Comparison of ENCODE assay signal across 8 mouse cellular contexts in the genomic region with DNA sequence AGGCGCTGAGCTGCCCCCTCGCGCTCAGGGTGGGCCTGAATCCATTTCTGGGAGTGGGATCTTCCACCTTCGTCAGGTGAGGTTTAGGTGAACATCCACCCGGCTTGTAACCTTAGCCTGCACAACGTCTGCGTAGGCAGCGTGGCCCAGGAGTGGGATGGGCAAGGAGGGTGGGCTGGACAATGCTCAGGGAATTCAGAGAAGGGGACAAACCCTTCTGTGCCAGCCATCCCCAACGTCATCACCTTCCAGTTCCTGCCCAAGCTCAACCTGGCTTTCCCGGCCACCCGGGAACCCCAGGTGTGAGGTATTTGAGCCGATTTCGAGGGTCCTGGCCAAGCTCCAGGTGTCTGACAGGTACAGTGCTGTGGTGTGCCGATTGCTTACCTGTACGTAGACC. TPM values are rescaled to one million over a fixed set of nuclear protein-coding genes. Genes with fewer than 3 reads are reported as not detected.
DNase-seq lines count a peak whose midpoint lies in the region; ATAC-seq lines count a peak whose summit lies in the region.

No protein-coding gene starts in this region.

- WGBS in neural tube, embryonic 11.5 days = 11% methylated on average over 15 of the region's 15 CpGs
- 12% methylated on average over 15 of the region's 15 CpGs for WGBS in hindbrain, embryonic 14.5 days
- 11% methylated on average over 15 of the region's 15 CpGs for WGBS in midbrain, embryonic 15.5 days

- ATAC-seq in cerebellum, adult (ENCODE audit: insufficient number of reproducible peaks, low FRiP score, low TSS enrichment) = peak; percentile 15; the same call in 1 of the 2 replicates
- peak; percentile 31 for ATAC-seq in neural tube, embryonic 11.5 days (ENCODE audit: insufficient read depth, low FRiP score, low TSS enrichment)
- ATAC-seq in hindbrain, embryonic 14.5 days (ENCODE audit: low FRiP score) = peak; percentile 31
- ATAC-seq in midbrain, embryonic 15.5 days (replicated peaks) = peak; percentile 51

- H3K4me3 ChIP-seq in neural tube, embryonic 11.5 days (ENCODE audit: low read depth, low read length) = peak overlapping the region; percentile 69
- peak overlapping the region; percentile 91 for H3K4me3 ChIP-seq in hindbrain, embryonic 14.5 days (replicated peaks; ENCODE audit: low read length)
- peak overlapping the region; percentile 77 for H3K4me3 ChIP-seq in midbrain, embryonic 15.5 days

- H3K4me1 ChIP-seq in neural tube, embryonic 11.5 days (ENCODE audit: control insufficient read depth, insufficient read depth, low read length) = peaks cover 12% of the 10 kb centered on the region
- H3K4me1 ChIP-seq in hindbrain, embryonic 14.5 days (replicated peaks; ENCODE audit: control insufficient read depth, insufficient read depth, low read length) = peaks cover 22% of the 10 kb centered on the region
- peaks cover 17% of the 10 kb centered on the region for H3K4me1 ChIP-seq in midbrain, embryonic 15.5 days

- peaks cover 28% of the 10 kb centered on the region for H3K36me3 ChIP-seq in neural tube, embryonic 11.5 days (ENCODE audit: control insufficient read depth, insufficient read depth, low read length)
- H3K36me3 ChIP-seq in hindbrain, embryonic 14.5 days (replicated peaks; ENCODE audit: control insufficient read depth, insufficient read depth) = peaks cover 42% of the 10 kb centered on the region
- H3K36me3 ChIP-seq in midbrain, embryonic 15.5 days (replicated peaks) = peaks cover 38% of the 10 kb centered on the region

- no peaks in the 10 kb centered on the region for H3K9me3 ChIP-seq in neural tube, embryonic 11.5 days (ENCODE audit: control insufficient read depth, low read length)
- H3K9me3 ChIP-seq in hindbrain, embryonic 14.5 days (ENCODE audit: control insufficient read depth, low read length) = no peaks in the 10 kb centered on the region
- no peaks in the 10 kb centered on the region for H3K9me3 ChIP-seq in midbrain, embryonic 15.5 days

- H3K9ac ChIP-seq in neural tube, embryonic 11.5 days (ENCODE audit: low read length) = peak overlapping the region; percentile 85
- peak overlapping the region; percentile 92 for H3K9ac ChIP-seq in hindbrain, embryonic 14.5 days
- H3K9ac ChIP-seq in midbrain, embryonic 15.5 days = peak overlapping the region; percentile 80

- no peak for DNase-seq in cerebellum, postnatal 4 days (ENCODE audit: low spot score in 2 of 2)
- DNase-seq in neural tube, embryonic 11.5 days (ENCODE audit: low spot score) = no peak
- DNase-seq in neural tube, embryonic 10.5 days (ENCODE audit: extremely low spot score, low spot score) = no peak
- DNase-seq in hindbrain, embryonic 14.5 days (ENCODE audit: low spot score) = no peak
- DNase-seq in adrenal gland, postnatal 25 days = no peak
- no peak for DNase-seq in frontal cortex, postnatal 36 days (ENCODE audit: low spot score in 2 of 2)

- H3K4me2 ChIP-seq in neural tube, embryonic 11.5 days (ENCODE audit: low read depth) = peak overlapping the region; percentile 89
- H3K4me2 ChIP-seq in hindbrain, embryonic 14.5 days (replicated peaks) = peak overlapping the region; percentile 86
- peak overlapping the region; percentile 87 for H3K4me2 ChIP-seq in midbrain, embryonic 15.5 days

- H3K27ac ChIP-seq in neural tube, embryonic 11.5 days (ENCODE audit: low read depth, low read length) = peak overlapping the region; percentile 58
- peak overlapping the region; percentile 83 for H3K27ac ChIP-seq in hindbrain, embryonic 14.5 days
- H3K27ac ChIP-seq in midbrain, embryonic 15.5 days = peak overlapping the region; percentile 87

- H3K27me3 ChIP-seq in neural tube, embryonic 11.5 days (ENCODE audit: control insufficient read depth, insufficient read depth, low read length) = no peaks in the 10 kb centered on the region
- H3K27me3 ChIP-seq in hindbrain, embryonic 14.5 days (ENCODE audit: control insufficient read depth, insufficient read depth, low read length) = no peaks in the 10 kb centered on the region
- no peaks in the 10 kb centered on the region for H3K27me3 ChIP-seq in midbrain, embryonic 15.5 days (replicated peaks)

RNA-seq across cellular contexts. Expression of gene Hyou1, which starts 0.6 kb away (rescaled TPM):
- 36.7 and 38.8 TPM in 2 replicates for polyA plus RNA-seq in neural tube, embryonic 11.5 days (2014; fragmentation: Nextera tagmentation; extraction: Ambion mirVana)
- 25.0 and 27.8 TPM in 2 replicates for polyA plus RNA-seq in hindbrain, embryonic 14.5 days (2014; fragmentation: Nextera tagmentation; extraction: Ambion mirVana)
- polyA plus RNA-seq in midbrain, embryonic 15.5 days (2015; fragmentation: Nextera tagmentation; extraction: Ambion mirVana) = 28.1 and 29.7 TPM in 2 replicates
- 144 and 148 TPM in 2 replicates for total RNA-seq in adrenal gland, postnatal 25 days (2021)

RNA-seq across cellular contexts. Expression of gene Slc37a4, which starts 16.8 kb away (rescaled TPM):
- 26.8 and 31.8 TPM in 2 replicates for polyA plus RNA-seq in neural tube, embryonic 11.5 days (2014; fragmentation: Nextera tagmentation; extraction: Ambion mirVana)
- 65.2 and 65.8 TPM in 2 replicates for polyA plus RNA-seq in hindbrain, embryonic 14.5 days (2014; fragmentation: Nextera tagmentation; extraction: Ambion mirVana)
- polyA plus RNA-seq in midbrain, embryonic 15.5 days (2015; fragmentation: Nextera tagmentation; extraction: Ambion mirVana) = 44.6 and 44.9 TPM in 2 replicates
- 21.4 and 27.1 TPM in 2 replicates for total RNA-seq in adrenal gland, postnatal 25 days (2021)

RNA-seq across cellular contexts. Expression of gene Vps11, which starts 18.4 kb away (rescaled TPM):
- 29.3 and 32.9 TPM in 2 replicates for polyA plus RNA-seq in neural tube, embryonic 11.5 days (2014; fragmentation: Nextera tagmentation; extraction: Ambion mirVana)
- polyA plus RNA-seq in hindbrain, embryonic 14.5 days (2014; fragmentation: Nextera tagmentation; extraction: Ambion mirVana) = 34.8 and 42.4 TPM in 2 replicates
- 43.3 and 45.7 TPM in 2 replicates for polyA plus RNA-seq in midbrain, embryonic 15.5 days (2015; fragmentation: Nextera tagmentation; extraction: Ambion mirVana)
- total RNA-seq in adrenal gland, postnatal 25 days (2021) = 52.4 and 74.6 TPM in 2 replicates

RNA-seq across cellular contexts. Expression of gene Rps25, which starts 27.1 kb away (rescaled TPM):
- 1,766 and 1,857 TPM in 2 replicates for polyA plus RNA-seq in neural tube, embryonic 11.5 days (2014; fragmentation: Nextera tagmentation; extraction: Ambion mirVana)
- 1,177 and 1,438 TPM in 2 replicates for polyA plus RNA-seq in hindbrain, embryonic 14.5 days (2014; fragmentation: Nextera tagmentation; extraction: Ambion mirVana)
- polyA plus RNA-seq in midbrain, embryonic 15.5 days (2015; fragmentation: Nextera tagmentation; extraction: Ambion mirVana) = 965 and 984 TPM in 2 replicates
- 1,083 and 1,176 TPM in 2 replicates for total RNA-seq in adrenal gland, postnatal 25 days (2021)

RNA-seq across cellular contexts. Expression of gene Trappc4, which starts 27.5 kb away (rescaled TPM):
- polyA plus RNA-seq in neural tube, embryonic 11.5 days (2014; fragmentation: Nextera tagmentation; extraction: Ambion mirVana) = 204 and 214 TPM in 2 replicates
- 289 and 299 TPM in 2 replicates for polyA plus RNA-seq in hindbrain, embryonic 14.5 days (2014; fragmentation: Nextera tagmentation; extraction: Ambion mirVana)
- 317 and 321 TPM in 2 replicates for polyA plus RNA-seq in midbrain, embryonic 15.5 days (2015; fragmentation: Nextera tagmentation; extraction: Ambion mirVana)
- 89.7 and 92.0 TPM in 2 replicates for total RNA-seq in adrenal gland, postnatal 25 days (2021)
